Mouse (Mus musculus) ES-Bruce4 (cell line): Measurements from ENCODE around the gene Krt222.

Source experiments
- CTCF ChIP-seq: IDR thresholded peaks from one replicate; pipeline ENCODE4 v1.8.1; 2011; ENCODE audit warnings: low read depth, low read length
- EP300 ChIP-seq: IDR thresholded peaks from 2 replicates; pipeline ENCODE4 v1.6.1; 2011; ENCODE audit warnings: low read depth, low read length; ENCODE audit not compliant: insufficient read depth
- POLR2A ChIP-seq: IDR thresholded peaks from one replicate; pipeline ENCODE4 v1.8.1; 2011; ENCODE audit warnings: low read length; ENCODE audit not compliant: insufficient read depth

DNA sequence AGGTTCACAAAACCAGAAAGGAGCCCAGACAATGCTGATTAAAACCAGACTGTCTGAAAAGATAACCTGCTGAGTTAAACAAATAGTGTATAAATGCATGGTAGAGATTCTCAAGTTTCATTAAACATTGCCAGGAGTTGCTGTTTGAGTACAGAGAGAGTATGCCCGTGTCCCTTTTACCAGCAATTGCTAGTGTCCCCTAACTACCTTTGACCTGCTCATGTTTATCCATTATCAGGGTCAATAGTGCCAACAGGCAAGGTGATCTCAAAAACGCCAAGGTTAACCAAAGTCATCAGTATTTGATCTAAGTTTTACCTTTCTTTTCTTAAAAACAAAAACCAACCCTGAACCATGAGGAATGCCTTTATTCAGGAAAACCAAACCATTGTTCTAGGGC is 31.9 kb downstream of the Krt222 start:
- TF ChIP-seq CTCF (no peak), EP300 (no peak), POLR2A (no peak)
